Mouse (Mus musculus) T-cell, adult 2 months (primary cell): ENCODE measurements around the gene Snph.
"Not testable (repeated sequence)": the region's sequence is repeated elsewhere in the genome, so short reads cannot be mapped to it uniquely, and the experiment has no call there.

Experiments
- DNase-seq: peaks from one replicate; pipeline ENCODE4 v3.0.0; 2022; ENCODE audit warnings: low spot score

Gene Snph

DNA sequence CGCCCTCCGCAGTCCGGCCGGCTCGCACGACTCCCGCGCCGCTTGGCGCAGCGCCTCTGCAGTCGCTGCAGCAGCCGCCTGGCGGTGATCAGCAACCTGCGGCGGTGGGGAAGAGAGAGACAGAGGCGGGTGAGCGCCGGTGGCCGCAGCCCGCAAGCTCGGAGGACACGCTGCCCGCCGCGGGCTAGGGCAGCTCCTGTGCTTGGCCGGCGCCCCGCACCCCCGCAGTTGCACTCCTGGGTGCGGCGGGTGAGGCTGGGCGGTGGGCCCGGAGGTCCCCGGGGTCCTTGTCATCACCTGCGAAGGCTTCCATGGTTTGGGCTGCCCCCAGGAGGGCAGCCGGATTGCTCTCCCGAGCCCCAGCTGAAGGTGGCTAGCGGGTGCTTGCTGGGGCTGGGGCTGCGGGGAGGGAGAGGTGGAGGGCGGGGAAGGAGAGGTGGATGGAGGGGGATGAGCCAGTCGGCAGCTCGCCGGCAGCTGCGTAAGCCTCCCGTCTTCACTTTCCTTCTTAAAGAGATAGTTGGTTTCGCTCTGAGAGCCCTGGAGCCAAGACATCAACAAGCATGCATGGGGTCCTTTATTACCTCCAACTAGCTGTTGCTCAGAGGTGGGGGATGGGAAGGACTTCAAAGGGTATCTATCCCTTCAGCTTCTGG is at the start of gene Snph:
TSS of gene Snph (minus strand) at position 435 of the 656 bp plus-strand sequence.
- peak; percentile 56 for DNase-seq

DNA sequence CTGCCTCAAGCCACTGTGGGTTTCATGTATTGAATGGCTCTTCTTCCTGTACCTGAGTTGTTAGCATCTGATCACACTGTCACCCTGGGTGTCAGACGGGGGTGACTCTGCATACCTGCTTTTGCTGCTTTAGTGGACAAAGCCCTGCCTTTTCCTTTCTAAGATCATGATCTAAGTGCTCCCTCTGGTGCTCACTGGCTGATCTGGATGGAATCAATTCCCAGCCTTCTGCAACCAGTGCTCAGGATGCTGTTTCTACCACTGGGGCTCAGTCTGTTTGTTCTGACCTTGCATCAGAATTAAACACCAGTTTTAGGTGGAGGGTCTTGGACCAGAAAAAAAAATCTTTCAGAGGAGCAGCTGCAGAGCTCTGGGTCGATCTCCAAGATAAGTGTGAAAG is 43.8 kb upstream of the Snph start:
- no peak for DNase-seq

DNA sequence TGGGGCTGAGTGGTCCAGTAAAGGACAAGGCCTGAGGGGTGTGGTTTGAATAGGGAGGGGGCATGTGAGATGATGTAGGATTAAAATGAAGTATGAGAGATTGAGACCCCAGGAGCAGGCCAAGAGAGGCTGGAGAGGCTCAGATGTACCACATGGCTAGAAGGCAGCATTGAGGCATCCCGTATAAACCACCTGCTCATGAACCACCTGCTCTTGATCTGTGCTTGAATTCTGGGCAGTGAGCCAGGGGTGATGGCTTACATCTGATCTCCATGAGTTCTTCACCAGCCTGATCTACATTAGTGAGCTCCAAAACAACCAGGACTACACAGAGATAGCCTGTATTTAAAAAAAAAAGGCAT is 38.6 kb upstream of the Snph start:
- DNase-seq, result no peak

DNA sequence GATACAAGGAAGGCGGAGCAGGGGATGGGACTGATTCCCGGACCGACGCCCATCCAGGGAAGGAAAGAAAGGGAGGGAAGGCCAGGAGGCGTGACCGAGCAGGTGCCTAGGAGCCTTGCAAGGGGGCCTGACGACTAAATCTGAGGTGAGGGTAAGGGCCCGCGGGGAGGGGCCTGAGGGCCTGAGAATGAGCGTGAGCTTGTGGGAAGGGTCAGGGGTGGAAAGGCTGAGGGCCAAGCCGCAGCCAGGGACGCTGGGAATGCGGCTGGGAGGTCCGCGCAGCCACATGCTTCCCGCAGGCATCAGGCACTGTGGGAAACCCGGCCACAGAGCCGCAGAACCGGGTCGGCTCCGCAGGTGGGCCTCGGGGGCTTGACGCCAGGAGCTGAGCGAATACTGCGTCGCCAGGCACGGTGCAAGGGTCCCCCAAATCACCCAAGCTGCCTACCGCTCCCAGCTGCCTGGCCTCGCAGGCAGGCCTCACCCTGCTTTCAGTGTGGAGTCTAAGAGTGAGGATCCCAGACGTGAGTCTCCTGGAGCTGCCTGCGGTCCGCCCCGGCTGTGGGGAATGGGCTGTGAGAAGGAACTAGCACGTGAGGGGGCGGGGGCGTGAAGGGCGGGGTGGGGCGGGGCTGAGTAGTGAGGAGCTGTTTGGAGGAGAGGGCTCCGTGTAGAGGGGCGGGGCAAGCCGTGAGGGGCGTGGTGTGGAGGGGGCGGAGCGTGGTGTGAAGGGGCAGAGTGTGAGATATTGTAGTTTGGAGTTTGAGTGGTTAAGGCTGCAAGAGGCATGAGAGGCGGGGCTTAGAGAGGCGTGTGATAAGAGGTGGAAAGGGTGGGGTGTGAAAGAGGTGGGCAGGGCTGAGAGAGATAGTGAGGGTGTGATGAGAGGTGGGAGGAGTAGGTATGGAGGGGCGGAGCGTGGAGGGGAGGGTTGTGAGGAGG is 37.9 kb upstream of the Snph start:
- DNase-seq, result no peak

DNA sequence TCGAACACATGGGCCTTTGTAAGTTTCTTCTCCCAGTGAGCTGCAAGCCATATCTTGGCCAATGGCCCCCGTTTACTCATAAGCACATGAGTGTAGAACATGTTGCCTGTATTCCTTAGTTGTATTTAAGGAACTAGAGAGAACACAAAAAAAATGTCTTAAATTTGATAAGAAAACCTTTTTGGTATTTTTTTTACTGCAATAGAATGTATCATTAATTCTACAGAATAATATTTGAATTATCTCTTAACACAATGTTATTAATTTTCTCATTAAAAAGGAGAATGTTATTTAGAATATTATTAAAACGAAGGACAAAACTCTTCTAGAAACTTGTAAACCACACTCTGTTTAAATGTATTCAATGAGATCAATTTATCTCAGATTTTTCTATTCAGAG is 36.0 kb upstream of the Snph start, which contains the start of gene Rad21l:
TSS of gene Rad21l (minus strand) at position 101 of the 400 bp plus-strand sequence.
- no peak for DNase-seq

DNA sequence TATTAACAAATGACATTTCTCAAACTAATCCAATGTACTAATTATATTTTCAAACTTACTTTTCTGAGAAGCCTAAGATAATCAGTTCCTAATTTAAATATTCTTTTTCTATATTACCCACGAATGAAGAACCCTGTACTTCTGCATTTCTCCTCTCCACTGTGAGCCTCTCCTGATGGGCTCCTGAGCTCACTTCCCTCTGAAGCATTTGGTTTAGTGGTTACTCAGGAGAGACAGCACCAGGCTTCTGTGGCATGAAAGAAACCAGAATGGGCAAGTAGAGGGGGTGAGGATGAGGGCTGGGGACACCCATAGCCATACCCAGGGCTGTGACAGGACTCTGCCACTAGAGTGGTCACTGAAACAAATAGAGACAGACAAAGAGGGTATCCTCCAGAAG is 19.7 kb upstream of the Snph start:
- DNase-seq, result no peak

DNA sequence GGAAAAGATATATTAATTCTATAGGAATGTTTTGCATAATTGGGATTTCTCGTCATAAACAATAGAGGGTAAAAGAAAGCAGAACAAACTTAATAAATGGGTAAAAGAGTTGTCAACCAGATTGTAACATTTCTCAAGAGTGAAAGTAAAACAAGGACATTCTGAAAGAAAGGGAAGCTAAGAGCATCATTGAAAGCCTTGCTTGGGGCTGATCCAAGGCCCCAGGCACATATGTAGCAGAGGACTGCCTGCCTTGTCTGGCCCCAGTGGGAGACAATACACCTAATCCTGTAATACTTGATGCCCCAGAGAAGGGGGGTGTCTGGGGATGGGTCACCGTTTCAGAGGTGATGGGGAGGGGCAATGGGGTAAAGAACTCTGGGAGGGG is 3.6 kb upstream of the Snph start:
- DNase-seq, result no peak

DNA sequence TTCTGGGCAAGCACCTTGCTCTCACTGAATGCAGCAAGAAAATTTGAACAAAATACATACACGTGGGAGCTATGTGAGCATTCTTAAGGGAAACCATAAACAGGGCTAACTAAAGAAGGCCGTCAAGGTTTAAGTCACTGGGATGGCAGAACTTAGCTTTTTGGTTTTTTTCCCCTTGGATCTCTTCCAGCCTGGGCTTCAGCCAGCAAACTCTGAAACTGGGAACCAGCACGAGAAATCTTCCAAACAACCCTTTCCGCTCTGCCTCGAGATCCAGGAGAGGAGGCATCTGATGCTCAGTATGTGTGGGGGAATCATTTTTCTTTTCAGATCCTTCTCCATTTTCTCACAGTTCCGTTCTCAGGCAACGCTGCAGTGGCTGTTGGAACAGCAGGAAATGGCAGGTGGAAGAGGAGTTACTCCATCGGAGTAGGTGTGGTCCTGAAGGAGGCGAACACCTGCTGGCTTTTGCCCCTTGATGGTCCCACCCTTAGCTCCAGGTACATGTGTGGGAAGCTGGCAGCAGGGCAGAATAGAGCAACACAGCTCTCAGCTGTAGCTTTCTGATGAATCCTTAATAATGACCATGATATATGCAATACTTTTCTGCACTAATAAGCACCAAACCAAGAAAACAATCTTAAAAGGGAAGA is 3.1 kb upstream of the Snph start:
- no peak for DNase-seq

DNA sequence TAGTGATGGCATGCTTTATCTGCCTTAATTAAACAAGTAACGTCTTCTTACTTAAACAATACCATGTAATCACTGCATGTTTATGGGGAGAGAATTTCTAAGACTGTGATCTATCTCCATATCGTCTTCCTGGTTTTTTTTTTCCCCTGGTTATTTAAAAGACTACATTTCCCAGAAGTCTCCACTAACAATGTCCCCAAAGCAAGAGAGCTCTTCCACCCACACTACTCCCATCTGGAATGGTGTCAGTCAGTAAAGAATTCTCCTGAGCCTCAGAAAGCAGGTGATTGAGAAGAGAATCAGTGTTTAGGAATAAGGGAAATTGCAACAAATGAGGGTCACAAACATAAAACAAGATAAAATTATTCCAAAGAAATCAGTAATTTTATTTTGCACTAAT is 2.5 kb upstream of the Snph start:
- DNase-seq, result no peak

DNA sequence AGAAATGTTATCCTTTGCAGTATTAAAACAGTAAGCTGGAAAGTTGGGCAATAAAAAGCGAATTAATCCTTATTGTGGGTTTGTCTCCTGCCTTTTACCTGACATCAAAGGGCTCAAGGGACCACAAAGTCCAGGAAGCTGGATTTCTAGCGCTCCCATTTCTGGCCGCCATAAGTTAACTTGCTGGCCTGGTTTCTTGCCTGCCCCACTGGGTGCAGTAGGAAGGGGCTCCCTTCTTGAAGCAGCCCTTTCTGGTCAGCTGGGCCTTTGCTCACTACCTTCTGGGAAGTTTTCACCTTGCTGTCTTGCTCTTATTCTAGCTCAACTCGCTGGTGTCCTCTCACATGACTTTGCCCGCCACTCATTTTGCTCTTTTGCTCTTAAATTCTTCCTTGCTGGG is 589 bp upstream of the Snph start:
- no peak for DNase-seq

DNA sequence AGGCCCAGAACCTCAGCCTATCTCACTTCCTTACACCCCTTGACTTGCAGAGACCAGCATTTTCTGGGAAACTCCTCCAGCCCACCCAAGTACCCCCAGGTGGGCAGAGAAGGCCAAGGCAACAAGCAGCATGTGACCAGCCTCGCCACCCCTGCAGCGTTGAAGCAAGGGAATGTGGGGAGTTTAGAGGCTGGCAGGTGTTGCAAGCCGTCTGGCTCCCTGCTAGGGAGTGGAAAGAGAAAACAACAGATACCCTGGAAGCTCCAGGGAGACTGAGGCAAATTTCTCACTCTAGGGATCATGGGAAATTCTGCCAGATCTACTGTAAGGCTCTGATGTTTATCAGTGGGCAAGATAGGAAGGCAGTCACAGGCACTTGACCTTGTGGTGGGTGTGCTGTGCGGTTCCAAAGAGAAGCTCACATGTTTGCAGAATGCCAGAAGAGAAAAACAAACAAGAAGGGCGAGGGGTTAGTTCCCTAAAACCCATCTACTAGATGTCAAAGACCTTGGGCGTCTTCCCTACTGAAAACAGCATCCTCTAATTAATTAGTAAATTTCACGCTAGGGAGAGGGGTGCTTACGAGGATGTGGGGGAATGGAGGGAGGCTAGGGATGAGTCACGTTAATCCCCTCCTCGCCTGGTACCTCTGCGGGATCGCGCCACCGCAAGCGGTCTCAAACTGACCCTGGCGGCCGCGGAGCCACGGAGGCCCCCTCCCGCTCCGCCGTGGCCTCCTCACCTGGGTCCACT is 811 bp downstream of the Snph start:
- DNase-seq, result no peak

DNA sequence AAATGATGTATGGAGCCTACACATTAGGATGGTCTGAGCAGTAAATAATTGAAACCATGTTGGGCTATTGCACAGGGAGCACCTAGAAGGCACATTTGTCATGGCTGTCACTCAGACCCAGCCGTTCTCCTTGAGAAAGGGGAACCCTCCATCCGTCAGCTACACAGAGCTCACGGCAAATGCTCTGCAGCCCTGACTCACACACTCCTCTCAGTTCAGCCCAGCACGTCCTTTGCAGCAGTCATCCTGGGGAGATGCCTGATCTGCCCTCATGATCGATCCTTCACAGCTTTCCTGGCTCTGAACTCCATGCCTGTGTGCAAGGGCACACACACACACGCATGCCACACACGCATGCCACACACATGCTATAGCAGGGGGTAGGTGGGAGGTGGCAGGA is 3.1 kb downstream of the Snph start:
- DNase-seq, result no peak

DNA sequence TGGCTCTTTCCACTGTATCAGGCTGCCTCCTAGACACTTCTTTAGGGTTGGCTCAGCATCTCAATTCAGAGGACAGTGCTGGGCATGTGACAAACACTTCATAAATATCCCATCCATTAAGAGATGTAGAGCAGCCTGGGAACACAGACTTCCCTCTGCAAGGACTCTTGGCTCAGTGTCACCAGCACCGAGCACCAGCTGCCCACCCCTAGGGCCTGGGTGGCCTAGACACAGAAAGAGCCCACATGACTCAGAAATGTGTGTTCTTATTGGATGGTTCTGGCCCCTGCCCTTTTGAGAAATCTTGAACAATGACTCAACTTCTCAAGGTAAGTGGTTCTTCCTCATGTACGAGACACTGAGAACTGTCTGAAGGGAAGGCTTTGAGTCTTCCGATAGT is 4.4 kb downstream of the Snph start:
- DNase-seq, result no peak

DNA sequence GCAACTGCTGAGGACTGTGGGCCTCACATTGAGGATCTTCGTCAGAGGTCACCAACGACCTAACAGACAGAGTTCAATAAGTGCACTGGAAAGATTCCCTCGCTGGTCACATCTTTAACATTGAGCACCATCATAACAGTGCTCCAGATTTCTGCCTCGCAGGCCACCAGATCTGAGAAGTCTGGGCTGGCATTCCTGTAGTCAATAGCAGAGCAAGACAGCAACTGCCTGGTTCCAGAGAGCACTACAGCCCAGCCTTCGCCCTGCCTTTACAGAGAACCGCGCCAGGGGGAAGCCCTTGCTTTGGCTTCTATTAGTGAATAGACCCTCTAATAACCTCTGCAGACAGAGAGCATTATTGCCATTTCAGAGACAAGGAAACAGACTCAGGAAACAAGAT is 6.1 kb downstream of the Snph start:
- no peak for DNase-seq

DNA sequence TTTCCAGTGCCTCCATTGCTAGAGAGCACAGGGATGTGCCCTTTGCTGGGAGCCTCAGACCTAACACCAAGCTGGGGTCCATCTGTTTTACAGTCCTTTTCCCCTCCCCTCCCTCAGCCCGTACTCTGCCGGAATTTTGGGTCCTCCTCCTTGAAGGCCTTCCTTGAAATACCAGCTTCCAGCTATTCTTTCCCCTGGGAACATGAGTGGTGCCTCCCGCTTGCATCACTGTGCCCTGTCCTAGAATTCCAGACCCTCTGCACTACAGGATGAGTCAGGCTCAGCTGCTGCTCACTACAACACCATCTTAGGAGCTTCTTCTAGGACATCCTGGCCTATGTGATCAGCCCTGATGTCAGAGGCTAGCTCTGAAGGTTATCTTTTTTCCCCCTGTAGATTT is 8.6 kb downstream of the Snph start:
- DNase-seq, result no peak

DNA sequence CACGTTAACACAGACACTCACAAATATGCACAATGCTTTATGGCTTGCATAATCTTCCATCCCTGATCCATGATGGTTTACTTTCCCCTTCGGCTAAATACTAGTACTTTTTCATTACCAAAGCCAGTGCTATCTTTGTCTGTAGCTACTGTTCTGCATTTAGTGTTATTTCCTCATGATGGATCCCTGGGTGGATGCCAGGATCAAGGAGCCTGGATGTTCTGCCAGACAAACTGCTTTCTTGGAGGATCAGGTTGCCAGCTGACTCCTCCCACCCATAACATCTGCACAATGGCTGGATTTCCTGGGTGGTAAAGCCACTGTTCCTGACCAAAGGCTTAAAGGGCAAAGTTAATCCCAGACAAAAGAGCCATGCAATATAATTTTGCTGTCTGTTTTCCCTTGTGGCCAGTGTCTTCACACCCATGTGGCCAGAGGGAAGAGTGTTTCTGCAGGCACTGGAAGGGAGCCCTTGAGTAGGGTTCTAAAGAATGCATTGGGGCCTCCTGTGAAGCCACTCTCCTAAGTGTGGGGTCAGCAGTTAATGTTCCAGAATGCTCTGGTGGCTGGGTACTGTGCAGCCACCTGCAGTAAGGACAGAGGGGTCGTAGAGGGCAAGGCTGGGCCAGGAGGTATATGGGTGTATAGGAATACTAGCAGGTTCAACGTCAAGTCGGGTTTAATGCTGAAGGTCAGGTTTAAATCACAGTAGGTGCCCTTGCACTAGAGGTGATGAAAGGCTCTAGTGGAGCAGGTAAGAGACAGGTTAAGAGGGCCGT is 15.7 kb downstream of the Snph start:
- no peak for DNase-seq

DNA sequence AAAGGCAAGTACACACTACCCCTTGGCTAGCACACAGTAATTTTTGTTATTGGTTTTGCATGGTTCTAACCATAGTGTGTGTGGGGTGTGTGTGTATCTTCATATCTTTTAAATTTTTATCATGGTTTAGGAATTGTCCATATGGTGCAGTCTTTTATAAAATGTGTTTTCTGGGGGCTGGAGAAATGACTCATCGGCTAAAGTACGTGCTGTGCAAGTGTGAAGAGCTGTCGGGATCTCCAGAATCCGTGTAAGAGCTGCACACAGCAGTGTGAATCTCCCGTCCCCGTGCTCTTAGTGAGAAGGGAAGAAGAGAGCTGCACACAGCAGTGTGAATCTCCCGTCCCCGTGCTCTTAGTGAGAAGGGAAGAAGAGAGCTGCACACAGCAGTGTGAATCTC is 16.6 kb downstream of the Snph start:
- DNase-seq, result not testable (repeated sequence)

DNA sequence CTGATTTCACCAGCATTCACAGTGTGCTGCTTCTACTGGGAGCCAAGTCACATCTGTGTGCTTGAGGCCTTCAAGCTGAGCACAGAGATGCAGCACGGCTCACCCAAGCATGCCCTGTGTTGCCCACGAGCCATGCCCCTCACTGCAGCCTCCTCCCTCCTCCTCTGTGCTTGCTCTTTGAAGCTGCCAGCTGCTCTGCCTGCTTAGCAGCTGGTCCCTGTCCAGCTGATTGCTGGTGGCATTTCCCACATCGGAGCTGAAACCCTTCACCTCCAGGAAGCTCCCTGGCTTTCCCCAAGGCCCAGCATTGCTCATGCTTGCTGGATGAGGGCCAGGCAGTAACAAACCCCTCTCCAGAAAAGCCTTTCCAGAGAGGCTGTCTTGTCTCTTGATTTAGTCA is 22.4 kb downstream of the Snph start:
- DNase-seq, result no peak

DNA sequence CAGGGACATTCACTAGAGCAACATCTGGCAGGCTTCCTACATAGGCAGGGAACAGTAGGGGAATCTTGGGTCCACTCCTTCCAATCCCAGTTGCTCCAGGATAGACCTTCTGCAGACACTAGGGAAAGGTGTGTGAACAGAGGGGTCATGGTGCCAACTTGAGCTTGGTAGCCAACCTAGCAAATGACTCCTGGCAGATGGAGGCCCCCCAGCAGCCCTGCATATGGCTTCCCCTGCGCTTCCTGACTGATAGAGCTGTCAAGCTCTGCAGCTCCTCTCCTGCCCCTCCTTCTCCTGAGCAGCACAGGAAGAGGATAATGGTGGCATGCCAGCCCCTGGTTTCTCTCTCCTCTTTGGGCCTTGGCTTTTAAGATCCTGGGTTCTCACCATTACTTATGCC is 24.0 kb downstream of the Snph start:
- DNase-seq, result no peak

DNA sequence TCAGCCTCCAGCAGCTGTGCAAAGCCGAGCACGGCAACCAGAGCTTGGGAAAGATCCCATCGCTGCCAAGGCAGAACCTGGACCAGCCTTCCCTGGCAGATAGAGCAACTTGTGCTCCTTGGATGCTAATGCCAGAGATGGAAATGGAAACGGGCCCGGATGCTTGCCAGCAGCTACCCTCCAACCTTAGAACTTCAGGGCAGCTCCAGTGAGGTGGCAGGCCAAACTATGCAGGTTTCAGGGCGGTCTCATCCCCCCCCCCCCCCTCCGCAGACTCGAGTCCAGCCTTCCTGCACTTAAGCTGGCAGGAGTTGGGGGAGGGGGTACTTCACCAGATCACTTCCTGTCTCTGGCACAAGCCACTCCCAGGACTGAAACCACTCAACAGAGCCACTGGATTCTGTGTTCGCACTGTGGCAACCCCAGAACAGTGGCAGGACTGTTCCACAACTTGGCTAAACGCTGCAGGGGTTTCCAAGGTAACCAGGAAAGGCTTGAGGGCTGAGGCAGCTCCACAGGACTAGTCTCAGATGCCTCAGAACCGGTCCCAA is 26.9 kb downstream of the Snph start:
- peak; percentile 11 for DNase-seq

DNA sequence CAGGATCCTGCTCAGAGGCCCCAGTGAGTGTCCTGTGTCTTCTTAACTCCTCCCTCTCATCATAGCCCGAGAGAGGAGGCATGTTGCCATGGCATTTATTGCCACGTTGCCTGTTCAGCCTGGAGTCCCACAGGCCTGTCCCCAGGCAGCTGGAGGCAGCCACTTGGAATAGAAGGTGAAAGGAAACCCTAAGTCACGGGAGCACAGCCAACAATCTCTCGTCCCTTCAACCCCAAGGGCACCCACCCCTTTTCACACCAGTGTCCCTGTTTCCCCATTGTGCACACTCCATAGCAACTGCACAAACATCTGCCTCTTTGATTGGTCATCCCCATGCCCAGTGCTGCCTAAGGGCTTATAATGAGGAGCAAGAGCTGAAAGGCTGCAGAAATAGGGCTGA is 28.8 kb downstream of the Snph start:
- no peak for DNase-seq
